Mouse (Mus musculus): ENCODE measurements around the gene Osbp. TPM values are rescaled to one million over a fixed set of nuclear protein-coding genes. Genes with fewer than 3 reads are reported as not detected.

Gene Osbp
- polyA plus RNA-seq, 1 experiment from 2014 or later, result 10.8 TPM

GRCm38 (mm10) chr19:11950747-11951146 lies 15.0 kb upstream of the Osbp start:
- H3K9me3 ChIP-seq (ENCODE audit: control insufficient read depth, low read length), result no peaks in the 10 kb centered on the region
- ATAC-seq (ENCODE audit: insufficient number of reproducible peaks, insufficient read depth, low FRiP score, low read depth), result no peak

GRCm38 (mm10) chr19:11954206-11954605 lies 11.5 kb upstream of the Osbp start:
- H3K4me2 ChIP-seq (ENCODE audit: low read length), result no peak overlapping the region
- WGBS, result 39% methylated on average over 6 of the region's 6 CpGs

More at GRCm38 (mm10) chr19:11950747-11951146, 15.0 kb upstream of the Osbp start:
- H3K4me2 ChIP-seq (ENCODE audit: low read length), result no peak overlapping the region
- H3K36me3 ChIP-seq (ENCODE audit: control insufficient read depth, insufficient read depth, low read length), result 0 out of 2 replicates have a peak, but pooled peaks cover 2% of the 10 kb centered on the region
- no peaks in the 10 kb centered on the region; a peak in 1 of 4 replicates for H3K4me1 ChIP-seq (ENCODE audit: control insufficient read depth in 2 of 2, insufficient read depth in 2 of 2, low read length in 2 of 2)
- no peaks in the 10 kb centered on the region for H3K27me3 ChIP-seq (ENCODE audit: control insufficient read depth, insufficient read depth, low read length)
- no peak overlapping the region for H3K9ac ChIP-seq (ENCODE audit: low read length)
- no peak overlapping the region for H3K27ac ChIP-seq (replicated peaks in 1 of 2; ENCODE audit: control insufficient read depth in 1 of 2, insufficient read depth in 1 of 2, low read depth in 2 of 2, low read length in 2 of 2)
- no peak overlapping the region for H3K4me3 ChIP-seq (ENCODE audit: control insufficient read depth in 1 of 2, insufficient read depth in 1 of 2, low read depth in 1 of 2, low read length in 2 of 2)
- WGBS, result 69% methylated on average over 7 of the region's 7 CpGs

GRCm38 (mm10) chr19:11956636-11957035 lies 9.1 kb upstream of the Osbp start:
- Histone ChIP-seq H3K4me2 (ENCODE audit: low read length) (no peak overlapping the region), H3K4me1 (ENCODE audit: control insufficient read depth in 2 of 2, insufficient read depth in 2 of 2, low read length in 2 of 2) (no peaks in the 10 kb centered on the region; a peak in 1 of 4 replicates), H3K9ac (ENCODE audit: low read length) (no peak overlapping the region), H3K27ac (replicated peaks in 1 of 2; ENCODE audit: control insufficient read depth in 1 of 2, insufficient read depth in 1 of 2, low read depth in 2 of 2, low read length in 2 of 2) (no peak overlapping the region), H3K36me3 (ENCODE audit: control insufficient read depth, insufficient read depth, low read length) (no peaks in the 10 kb centered on the region), H3K4me3 (ENCODE audit: control insufficient read depth in 1 of 2, insufficient read depth in 1 of 2, low read depth in 1 of 2, low read length in 2 of 2) (no peak overlapping the region), H3K27me3 (ENCODE audit: control insufficient read depth, insufficient read depth, low read length) (no peaks in the 10 kb centered on the region), H3K9me3 (ENCODE audit: control insufficient read depth, low read length) (no peaks in the 10 kb centered on the region)
- WGBS, result 80% methylated on average over 5 of the region's 5 CpGs
- no peak for ATAC-seq (ENCODE audit: insufficient number of reproducible peaks, insufficient read depth, low FRiP score, low read depth)

More at GRCm38 (mm10) chr19:11954206-11954605, 11.5 kb upstream of the Osbp start:
- no peaks in the 10 kb centered on the region for H3K27me3 ChIP-seq (ENCODE audit: control insufficient read depth, insufficient read depth, low read length)
- no peak overlapping the region for H3K9ac ChIP-seq (ENCODE audit: low read length)
- no peak for ATAC-seq (ENCODE audit: insufficient number of reproducible peaks, insufficient read depth, low FRiP score, low read depth)
- no peak overlapping the region for H3K27ac ChIP-seq (replicated peaks in 1 of 2; ENCODE audit: control insufficient read depth in 1 of 2, insufficient read depth in 1 of 2, low read depth in 2 of 2, low read length in 2 of 2)
- no peak overlapping the region for H3K4me3 ChIP-seq (ENCODE audit: control insufficient read depth in 1 of 2, insufficient read depth in 1 of 2, low read depth in 1 of 2, low read length in 2 of 2)
- no peaks in the 10 kb centered on the region for H3K36me3 ChIP-seq (ENCODE audit: control insufficient read depth, insufficient read depth, low read length)
- no peaks in the 10 kb centered on the region for H3K9me3 ChIP-seq (ENCODE audit: control insufficient read depth, low read length)
- H3K4me1 ChIP-seq (ENCODE audit: control insufficient read depth in 2 of 2, insufficient read depth in 2 of 2, low read length in 2 of 2), result no peaks in the 10 kb centered on the region; a peak in 1 of 4 replicates

- no peak overlapping the region for H3K4me2 ChIP-seq (ENCODE audit: low read length)
- H3K36me3 ChIP-seq (ENCODE audit: control insufficient read depth, insufficient read depth, low read length), result no peaks in the 10 kb centered on the region
- no peaks in the 10 kb centered on the region for H3K9me3 ChIP-seq (ENCODE audit: control insufficient read depth, low read length)
- no peak for ATAC-seq (ENCODE audit: insufficient number of reproducible peaks, insufficient read depth, low FRiP score, low read depth)
- H3K9ac ChIP-seq (ENCODE audit: low read length), result no peak overlapping the region
- H3K4me1 ChIP-seq (ENCODE audit: control insufficient read depth in 2 of 2, insufficient read depth in 2 of 2, low read length in 2 of 2), result no peaks in the 10 kb centered on the region; a peak in 1 of 4 replicates
- no peak overlapping the region for H3K27ac ChIP-seq (replicated peaks in 1 of 2; ENCODE audit: control insufficient read depth in 1 of 2, insufficient read depth in 1 of 2, low read depth in 2 of 2, low read length in 2 of 2)
- H3K27me3 ChIP-seq (ENCODE audit: control insufficient read depth, insufficient read depth, low read length), result no peaks in the 10 kb centered on the region
- WGBS, result 88% methylated on average over 5 of the region's 5 CpGs
- no peak overlapping the region for H3K4me3 ChIP-seq (ENCODE audit: control insufficient read depth in 1 of 2, insufficient read depth in 1 of 2, low read depth in 1 of 2, low read length in 2 of 2)
These were observed 8.3 kb upstream of the Osbp start for GRCm38 (mm10) chr19:11957396-11957795.

- H3K9ac ChIP-seq (ENCODE audit: low read length), result no peak overlapping the region
- WGBS, result 47% methylated on average over 8 of the region's 8 CpGs
These were observed 7.9 kb upstream of the Osbp start for GRCm38 (mm10) chr19:11957846-11958245.

GRCm38 (mm10) chr19:11964266-11964665 lies 1.5 kb upstream of the Osbp start:
- Histone ChIP-seq H3K27me3 (ENCODE audit: control insufficient read depth, insufficient read depth, low read length) (no peaks in the 10 kb centered on the region), H3K36me3 (ENCODE audit: control insufficient read depth, insufficient read depth, low read length) (peaks cover 8% of the 10 kb centered on the region; the same call in 1 of the 2 replicates), H3K27ac (replicated peaks in 1 of 2; ENCODE audit: control insufficient read depth in 1 of 2, insufficient read depth in 1 of 2, low read depth in 2 of 2, low read length in 2 of 2) (no peak overlapping the region), H3K4me2 (ENCODE audit: low read length) (peak overlapping the region; percentile 67), H3K4me3 (ENCODE audit: control insufficient read depth in 1 of 2, insufficient read depth in 1 of 2, low read depth in 1 of 2, low read length in 2 of 2) (peak overlapping the region in 1 of 2 experiments; percentile 42; a peak in 1 of 4 replicates), H3K9ac (ENCODE audit: low read length) (no peak overlapping the region), H3K4me1 (ENCODE audit: control insufficient read depth in 2 of 2, insufficient read depth in 2 of 2, low read length in 2 of 2) (peaks cover 9 to 27% of the 10 kb centered on the region in 2 experiments), H3K9me3 (ENCODE audit: control insufficient read depth, low read length) (no peaks in the 10 kb centered on the region; the same call in 1 of the 2 replicates)
- 97% methylated on average over 1 of the region's 1 CpGs for WGBS
- ATAC-seq (ENCODE audit: insufficient number of reproducible peaks, insufficient read depth, low FRiP score, low read depth), result no peak

More at GRCm38 (mm10) chr19:11957846-11958245, 7.9 kb upstream of the Osbp start:
- ATAC-seq (ENCODE audit: insufficient number of reproducible peaks, insufficient read depth, low FRiP score, low read depth), result no peak
- Histone ChIP-seq H3K4me2 (ENCODE audit: low read length) (no peak overlapping the region), H3K9me3 (ENCODE audit: control insufficient read depth, low read length) (no peaks in the 10 kb centered on the region), H3K27me3 (ENCODE audit: control insufficient read depth, insufficient read depth, low read length) (no peaks in the 10 kb centered on the region), H3K4me3 (ENCODE audit: control insufficient read depth in 1 of 2, insufficient read depth in 1 of 2, low read depth in 1 of 2, low read length in 2 of 2) (no peak overlapping the region), H3K27ac (replicated peaks in 1 of 2; ENCODE audit: control insufficient read depth in 1 of 2, insufficient read depth in 1 of 2, low read depth in 2 of 2, low read length in 2 of 2) (no peak overlapping the region), H3K4me1 (ENCODE audit: control insufficient read depth in 2 of 2, insufficient read depth in 2 of 2, low read length in 2 of 2) (no peaks in the 10 kb centered on the region; a peak in 1 of 4 replicates), H3K36me3 (ENCODE audit: control insufficient read depth, insufficient read depth, low read length) (no peaks in the 10 kb centered on the region)

- peak overlapping the region; percentile 84 for H3K4me2 ChIP-seq (ENCODE audit: low read length)
- peak overlapping the region; percentile 98 for H3K9ac ChIP-seq (ENCODE audit: low read length)
- peaks cover 17% of the 10 kb centered on the region for H3K36me3 ChIP-seq (ENCODE audit: control insufficient read depth, insufficient read depth, low read length)
- H3K4me1 ChIP-seq (ENCODE audit: control insufficient read depth in 2 of 2, insufficient read depth in 2 of 2, low read length in 2 of 2), result peaks cover 14 to 42% of the 10 kb centered on the region in 2 experiments
- 0 out of 2 replicates have a peak, but pooled peaks have one; percentile 0 for ATAC-seq (ENCODE audit: insufficient number of reproducible peaks, insufficient read depth, low FRiP score, low read depth)
- no peaks in the 10 kb centered on the region; the same call in 1 of the 2 replicates for H3K9me3 ChIP-seq (ENCODE audit: control insufficient read depth, low read length)
- H3K27me3 ChIP-seq (ENCODE audit: control insufficient read depth, insufficient read depth, low read length), result no peaks in the 10 kb centered on the region
- H3K27ac ChIP-seq (replicated peaks in 1 of 2; ENCODE audit: control insufficient read depth in 1 of 2, insufficient read depth in 1 of 2, low read depth in 2 of 2, low read length in 2 of 2), result peak overlapping the region; percentile 65 to 90
- H3K4me3 ChIP-seq (ENCODE audit: control insufficient read depth in 1 of 2, insufficient read depth in 1 of 2, low read depth in 1 of 2, low read length in 2 of 2), result peak overlapping the region; percentile 77 to 88
- WGBS, result 0% methylated on average over 18 of the region's 18 CpGs
These were observed 478 bp downstream of the Osbp start for GRCm38 (mm10) chr19:11966201-11966636.
